Mouse (Mus musculus): ENCODE data around the gene Gm3159. TPM values are rescaled to one million over a fixed set of nuclear protein-coding genes. Genes with fewer than 3 reads are reported as not detected.
"Not testable (repeated sequence)": the region's sequence is repeated elsewhere in the genome, so short reads cannot be mapped to it uniquely, and the experiment has no call there.

The Gm3159 gene
- not detected in 2 replicates for polyA plus RNA-seq (2015; fragmentation: Nextera tagmentation; extraction: Ambion mirVana)

GRCm38 (mm10) chr14:4397226-4397625 lies at the start of gene Gm3159:
Gm3159 (plus strand) TSS chr14:4397526.
- WGBS, result 71% methylated on average over 1 of the region's 3 CpGs

GRCm38 (mm10) chr14:4368991-4369390 lies 28.3 kb upstream of the Gm3159 start:
- not testable (repeated sequence) for H3K4me3 ChIP-seq (ENCODE audit: low read length); H3K9me3 ChIP-seq (ENCODE audit: low read length); H3K4me2 ChIP-seq (replicated peaks; ENCODE audit: low read depth, low read length); H3K4me1 ChIP-seq (ENCODE audit: insufficient read depth, low read length); H3K9ac ChIP-seq (replicated peaks; ENCODE audit: low read length); H3K27ac ChIP-seq (ENCODE audit: low read length); H3K36me3 ChIP-seq (ENCODE audit: insufficient read depth, low read length); H3K27me3 ChIP-seq (ENCODE audit: insufficient read depth, low read length); ATAC-seq (ENCODE audit: low FRiP score, low TSS enrichment)
- WGBS, result 80% methylated on average over 2 of the region's 3 CpGs

More at GRCm38 (mm10) chr14:4397226-4397625, at the start of gene Gm3159:
- not testable (repeated sequence) for H3K9me3 ChIP-seq (ENCODE audit: low read length); ATAC-seq (ENCODE audit: low FRiP score, low TSS enrichment); H3K27me3 ChIP-seq (ENCODE audit: insufficient read depth, low read length); H3K9ac ChIP-seq (replicated peaks; ENCODE audit: low read length); H3K27ac ChIP-seq (ENCODE audit: low read length); H3K4me1 ChIP-seq (ENCODE audit: insufficient read depth, low read length); H3K4me2 ChIP-seq (replicated peaks; ENCODE audit: low read depth, low read length); H3K4me3 ChIP-seq (ENCODE audit: low read length); H3K36me3 ChIP-seq (ENCODE audit: insufficient read depth, low read length)

GRCm38 (mm10) chr14:4369691-4370090 lies 27.6 kb upstream of the Gm3159 start:
- WGBS, result 70% methylated on average over 3 of the region's 3 CpGs
- H3K9me3 ChIP-seq (ENCODE audit: low read length); H3K4me3 ChIP-seq (ENCODE audit: low read length); H3K27me3 ChIP-seq (ENCODE audit: insufficient read depth, low read length); H3K27ac ChIP-seq (ENCODE audit: low read length); H3K36me3 ChIP-seq (ENCODE audit: insufficient read depth, low read length); H3K9ac ChIP-seq (replicated peaks; ENCODE audit: low read length); H3K4me1 ChIP-seq (ENCODE audit: insufficient read depth, low read length); H3K4me2 ChIP-seq (replicated peaks; ENCODE audit: low read depth, low read length); ATAC-seq (ENCODE audit: low FRiP score, low TSS enrichment): not testable (repeated sequence)

GRCm38 (mm10) chr14:4377871-4378270 lies 19.5 kb upstream of the Gm3159 start:
- H3K27ac ChIP-seq (ENCODE audit: low read length); H3K4me1 ChIP-seq (ENCODE audit: insufficient read depth, low read length); H3K36me3 ChIP-seq (ENCODE audit: insufficient read depth, low read length); H3K27me3 ChIP-seq (ENCODE audit: insufficient read depth, low read length); H3K4me3 ChIP-seq (ENCODE audit: low read length); H3K9me3 ChIP-seq (ENCODE audit: low read length); H3K9ac ChIP-seq (replicated peaks; ENCODE audit: low read length); ATAC-seq (ENCODE audit: low FRiP score, low TSS enrichment); H3K4me2 ChIP-seq (replicated peaks; ENCODE audit: low read depth, low read length): not testable (repeated sequence)

- not testable (repeated sequence) for H3K4me3 ChIP-seq (ENCODE audit: low read length); ATAC-seq (ENCODE audit: low FRiP score, low TSS enrichment); H3K36me3 ChIP-seq (ENCODE audit: insufficient read depth, low read length); H3K4me1 ChIP-seq (ENCODE audit: insufficient read depth, low read length); H3K9me3 ChIP-seq (ENCODE audit: low read length); H3K4me2 ChIP-seq (replicated peaks; ENCODE audit: low read depth, low read length); H3K27ac ChIP-seq (ENCODE audit: low read length); H3K27me3 ChIP-seq (ENCODE audit: insufficient read depth, low read length); H3K9ac ChIP-seq (replicated peaks; ENCODE audit: low read length)
These were observed 11.7 kb upstream of the Gm3159 start for GRCm38 (mm10) chr14:4385606-4386005.

- H3K4me3 ChIP-seq (ENCODE audit: low read length); H3K4me2 ChIP-seq (replicated peaks; ENCODE audit: low read depth, low read length); H3K9me3 ChIP-seq (ENCODE audit: low read length); H3K9ac ChIP-seq (replicated peaks; ENCODE audit: low read length); ATAC-seq (ENCODE audit: low FRiP score, low TSS enrichment); H3K27ac ChIP-seq (ENCODE audit: low read length); H3K36me3 ChIP-seq (ENCODE audit: insufficient read depth, low read length); H3K27me3 ChIP-seq (ENCODE audit: insufficient read depth, low read length); H3K4me1 ChIP-seq (ENCODE audit: insufficient read depth, low read length): not testable (repeated sequence)
- WGBS, result 100% methylated on average over 3 of the region's 6 CpGs
These were observed 4.3 kb upstream of the Gm3159 start for GRCm38 (mm10) chr14:4392841-4393530.

GRCm38 (mm10) chr14:4398624-4399023 lies 1.3 kb downstream of the Gm3159 start:
- ATAC-seq (ENCODE audit: low FRiP score, low TSS enrichment); H3K27me3 ChIP-seq (ENCODE audit: insufficient read depth, low read length); H3K36me3 ChIP-seq (ENCODE audit: insufficient read depth, low read length); H3K4me1 ChIP-seq (ENCODE audit: insufficient read depth, low read length); H3K9me3 ChIP-seq (ENCODE audit: low read length); H3K4me3 ChIP-seq (ENCODE audit: low read length); H3K27ac ChIP-seq (ENCODE audit: low read length); H3K4me2 ChIP-seq (replicated peaks; ENCODE audit: low read depth, low read length); H3K9ac ChIP-seq (replicated peaks; ENCODE audit: low read length): not testable (repeated sequence)

GRCm38 (mm10) chr14:4400115-4400789 lies 2.9 kb downstream of the Gm3159 start:
- 89% methylated on average over 5 of the region's 5 CpGs for WGBS
- H3K9ac ChIP-seq (replicated peaks; ENCODE audit: low read length); H3K9me3 ChIP-seq (ENCODE audit: low read length); H3K27me3 ChIP-seq (ENCODE audit: insufficient read depth, low read length); H3K36me3 ChIP-seq (ENCODE audit: insufficient read depth, low read length); H3K4me3 ChIP-seq (ENCODE audit: low read length); H3K4me1 ChIP-seq (ENCODE audit: insufficient read depth, low read length); H3K4me2 ChIP-seq (replicated peaks; ENCODE audit: low read depth, low read length); H3K27ac ChIP-seq (ENCODE audit: low read length); ATAC-seq (ENCODE audit: low FRiP score, low TSS enrichment): not testable (repeated sequence)

- not testable (repeated sequence) for ATAC-seq (ENCODE audit: low FRiP score, low TSS enrichment); H3K27me3 ChIP-seq (ENCODE audit: insufficient read depth, low read length); H3K4me3 ChIP-seq (ENCODE audit: low read length); H3K9ac ChIP-seq (replicated peaks; ENCODE audit: low read length); H3K9me3 ChIP-seq (ENCODE audit: low read length); H3K4me1 ChIP-seq (ENCODE audit: insufficient read depth, low read length); H3K27ac ChIP-seq (ENCODE audit: low read length); H3K4me2 ChIP-seq (replicated peaks; ENCODE audit: low read depth, low read length); H3K36me3 ChIP-seq (ENCODE audit: insufficient read depth, low read length)
- WGBS, result 83% methylated on average over 4 of the region's 5 CpGs
These were observed 3.9 kb downstream of the Gm3159 start for GRCm38 (mm10) chr14:4401245-4401644.

- H3K27me3 ChIP-seq (ENCODE audit: insufficient read depth, low read length); H3K9me3 ChIP-seq (ENCODE audit: low read length); H3K27ac ChIP-seq (ENCODE audit: low read length); ATAC-seq (ENCODE audit: low FRiP score, low TSS enrichment); H3K4me2 ChIP-seq (replicated peaks; ENCODE audit: low read depth, low read length); H3K36me3 ChIP-seq (ENCODE audit: insufficient read depth, low read length); H3K9ac ChIP-seq (replicated peaks; ENCODE audit: low read length); H3K4me1 ChIP-seq (ENCODE audit: insufficient read depth, low read length); H3K4me3 ChIP-seq (ENCODE audit: low read length): not testable (repeated sequence)
These were observed 6.5 kb downstream of the Gm3159 start for GRCm38 (mm10) chr14:4403840-4404239.
